Mouse (Mus musculus): ENCODE results near the gene Rtp4. TPM values are rescaled to one million over a fixed set of nuclear protein-coding genes. Genes with fewer than 3 reads are reported as not detected.

Gene Rtp4
- polyA plus RNA-seq, 1 experiment from 2014 or later, result 4.6 TPM

DNA sequence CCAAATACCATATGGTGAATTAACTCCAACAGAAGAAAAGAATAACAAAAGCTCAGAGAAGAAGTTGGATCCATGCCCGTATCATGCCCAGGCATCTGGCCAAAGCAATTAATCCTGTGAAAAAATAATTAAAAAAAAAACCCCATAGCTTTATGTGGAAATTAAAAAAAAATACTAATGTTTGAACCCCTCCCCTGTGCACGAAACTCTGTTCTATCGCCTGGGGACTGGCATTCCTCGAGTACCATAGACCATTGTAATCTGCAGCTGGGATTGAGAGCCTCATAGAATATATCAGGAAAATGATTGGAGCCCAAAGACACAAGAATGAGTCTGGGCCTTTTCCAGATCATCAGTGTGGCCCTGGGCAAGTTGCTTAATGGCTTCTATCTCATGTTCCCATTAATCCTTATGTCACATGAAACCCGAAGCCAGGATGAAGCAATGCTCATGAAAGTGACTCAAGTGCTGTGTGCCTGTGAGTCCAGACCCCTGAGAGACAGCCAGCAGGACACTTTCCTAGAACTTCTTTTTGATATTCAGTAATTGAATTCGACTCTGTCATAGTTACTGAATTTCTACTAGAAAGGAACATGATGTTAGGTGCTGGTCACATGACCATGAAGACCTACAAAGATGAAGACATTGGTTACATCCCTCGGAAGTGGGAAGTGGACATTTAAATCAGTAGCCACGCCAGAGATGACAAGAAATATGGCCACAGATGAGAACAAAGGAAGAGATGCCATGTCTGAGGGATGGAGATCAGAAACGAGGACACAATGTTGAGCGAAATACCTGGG is 1.3 kb upstream of the Rtp4 start:
- Histone ChIP-seq H3K36me3 (replicated peaks; ENCODE audit: control insufficient read depth, insufficient read depth) (peaks cover 2% of the 10 kb centered on the region; the same call in 1 of the 2 replicates), H3K4me3 (replicated peaks; ENCODE audit: low read length) (peak overlapping the region; percentile 39), H3K9me3 (ENCODE audit: control insufficient read depth, low read length) (no peaks in the 10 kb centered on the region), H3K27me3 (ENCODE audit: control insufficient read depth, insufficient read depth, low read length) (no peaks in the 10 kb centered on the region), H3K4me2 (replicated peaks) (peak overlapping the region; percentile 60), H3K27ac (peak overlapping the region; percentile 89), H3K9ac (peak overlapping the region; percentile 70), H3K4me1 (replicated peaks; ENCODE audit: control insufficient read depth, insufficient read depth, low read length) (peaks cover 53% of the 10 kb centered on the region)
- ATAC-seq (ENCODE audit: low FRiP score), result 0 out of 2 replicates have a peak, but pooled peaks have one; percentile 28
- 48% methylated on average over 10 of the region's 10 CpGs for WGBS
- peak; percentile 63 for DNase-seq (ENCODE audit: low spot score)

DNA sequence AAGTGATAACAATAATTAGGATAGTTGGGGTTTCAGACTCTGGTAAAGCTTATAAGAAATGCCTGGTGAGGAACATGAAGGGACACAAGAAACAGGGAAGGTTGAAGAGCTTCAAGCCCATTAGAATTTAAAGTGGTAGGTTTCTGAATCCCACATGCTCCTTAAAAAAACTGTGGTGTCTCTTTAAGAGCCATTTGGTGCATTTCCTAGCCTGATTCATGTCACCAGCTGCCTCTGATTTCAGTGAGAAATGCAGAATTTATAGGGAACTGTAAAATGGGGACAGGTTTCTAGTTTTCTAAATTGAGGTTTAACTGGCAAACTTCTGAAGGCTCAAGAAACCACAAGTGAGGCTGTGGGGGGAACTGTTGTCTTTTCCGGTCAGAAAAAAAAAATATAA is 320 bp upstream of the Rtp4 start:
- Histone ChIP-seq H3K9me3 (ENCODE audit: control insufficient read depth, low read length) (no peaks in the 10 kb centered on the region), H3K4me2 (replicated peaks) (peak overlapping the region; percentile 60), H3K27ac (peak overlapping the region; percentile 89), H3K36me3 (replicated peaks; ENCODE audit: control insufficient read depth, insufficient read depth) (no peaks in the 10 kb centered on the region), H3K27me3 (ENCODE audit: control insufficient read depth, insufficient read depth, low read length) (no peaks in the 10 kb centered on the region), H3K4me1 (replicated peaks; ENCODE audit: control insufficient read depth, insufficient read depth, low read length) (peaks cover 53% of the 10 kb centered on the region), H3K9ac (peak overlapping the region; percentile 70), H3K4me3 (replicated peaks; ENCODE audit: low read length) (peak overlapping the region; percentile 39)
- ATAC-seq (ENCODE audit: low FRiP score) (no peak), DNase-seq (ENCODE audit: low spot score) (no peak)
- WGBS, result 0% methylated on average over 1 of the region's 1 CpGs

DNA sequence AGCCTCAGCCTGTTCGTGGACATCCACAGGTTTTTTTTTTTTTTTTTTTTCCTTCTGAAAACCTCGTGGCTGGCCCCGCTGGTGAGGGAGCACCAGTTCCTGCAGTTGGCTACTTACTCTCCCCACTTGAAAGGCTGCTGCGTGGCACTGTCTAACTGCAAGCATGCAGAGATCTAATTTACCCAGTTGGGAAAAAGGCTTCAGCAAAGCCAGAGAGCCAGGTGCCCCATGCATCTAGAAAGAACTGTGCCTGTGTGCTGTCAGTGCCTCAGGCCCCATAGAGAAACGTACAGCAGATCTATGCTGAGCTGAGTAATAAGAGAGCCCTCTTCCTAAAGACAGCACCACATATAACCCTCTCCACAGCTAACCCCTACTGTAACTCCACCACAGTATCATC is 1.0 kb downstream of the Rtp4 start:
- no peaks in the 10 kb centered on the region for H3K27me3 ChIP-seq (ENCODE audit: control insufficient read depth, insufficient read depth, low read length)
- H3K4me2 ChIP-seq (replicated peaks), result peak overlapping the region; percentile 60
- H3K4me1 ChIP-seq (replicated peaks; ENCODE audit: control insufficient read depth, insufficient read depth, low read length), result peaks cover 46% of the 10 kb centered on the region
- H3K9me3 ChIP-seq (ENCODE audit: control insufficient read depth, low read length), result peaks cover 4% of the 10 kb centered on the region; the same call in 1 of the 2 replicates
- DNase-seq (ENCODE audit: low spot score) (no peak), ATAC-seq (ENCODE audit: low FRiP score) (peak; percentile 32; the same call in 1 of the 2 replicates)
- WGBS, result 8% methylated on average over 5 of the region's 5 CpGs
- peak overlapping the region; percentile 89 for H3K27ac ChIP-seq
- H3K9ac ChIP-seq, result peak overlapping the region; percentile 70
- H3K4me3 ChIP-seq (replicated peaks; ENCODE audit: low read length), result peak overlapping the region; percentile 39
- H3K36me3 ChIP-seq (replicated peaks; ENCODE audit: control insufficient read depth, insufficient read depth), result no peaks in the 10 kb centered on the region

GRCm38 (mm10) chr16:23522081-23522480 is 2.0 kb downstream of the Rtp4 start:
- ATAC-seq (ENCODE audit: low FRiP score) (no peak), DNase-seq (ENCODE audit: low spot score) (no peak)
- H3K9me3 ChIP-seq (ENCODE audit: control insufficient read depth, low read length), result peaks cover 4% of the 10 kb centered on the region; the same call in 1 of the 2 replicates
- no peaks in the 10 kb centered on the region for H3K27me3 ChIP-seq (ENCODE audit: control insufficient read depth, insufficient read depth, low read length)
- WGBS, result 74% methylated on average over 5 of the region's 5 CpGs
- no peaks in the 10 kb centered on the region for H3K36me3 ChIP-seq (replicated peaks; ENCODE audit: control insufficient read depth, insufficient read depth)
- peaks cover 40% of the 10 kb centered on the region for H3K4me1 ChIP-seq (replicated peaks; ENCODE audit: control insufficient read depth, insufficient read depth, low read length)
- no peak overlapping the region for H3K27ac ChIP-seq
- no peak overlapping the region for H3K9ac ChIP-seq
- no peak overlapping the region for H3K4me2 ChIP-seq (replicated peaks)
- no peak overlapping the region for H3K4me3 ChIP-seq (replicated peaks; ENCODE audit: low read length)

DNA sequence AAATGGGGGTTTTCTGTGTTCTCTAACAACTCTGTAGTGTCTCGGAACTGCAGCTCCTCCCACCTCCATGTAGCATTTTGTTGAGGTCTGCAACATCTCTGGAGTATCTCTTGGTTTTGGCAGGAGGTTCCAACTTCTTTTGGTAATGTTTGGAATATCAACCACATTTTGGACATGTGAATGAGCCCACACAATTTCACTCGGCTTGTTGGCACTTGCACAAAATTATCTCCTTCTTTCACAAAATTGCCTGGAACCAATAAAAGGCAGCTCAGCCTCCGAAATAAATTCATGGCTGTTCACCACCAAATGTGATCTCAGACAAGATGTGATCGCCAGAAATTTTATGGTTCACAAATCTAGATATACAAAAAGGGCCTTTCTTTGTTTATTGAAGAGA is 9.1 kb downstream of the Rtp4 start:
- DNase-seq (ENCODE audit: low spot score), result no peak
- H3K36me3 ChIP-seq (replicated peaks; ENCODE audit: control insufficient read depth, insufficient read depth), result no peaks in the 10 kb centered on the region
- no peak overlapping the region for H3K4me3 ChIP-seq (replicated peaks; ENCODE audit: low read length)
- H3K27ac ChIP-seq, result no peak overlapping the region
- H3K9ac ChIP-seq, result no peak overlapping the region
- H3K4me2 ChIP-seq (replicated peaks), result no peak overlapping the region
- H3K27me3 ChIP-seq (ENCODE audit: control insufficient read depth, insufficient read depth, low read length), result no peaks in the 10 kb centered on the region
- H3K9me3 ChIP-seq (ENCODE audit: control insufficient read depth, low read length), result peaks cover 4% of the 10 kb centered on the region; the same call in 1 of the 2 replicates
- WGBS, result 86% methylated on average over 4 of the region's 4 CpGs
- no peaks in the 10 kb centered on the region for H3K4me1 ChIP-seq (replicated peaks; ENCODE audit: control insufficient read depth, insufficient read depth, low read length)
- no peak for ATAC-seq (ENCODE audit: low FRiP score)

DNA sequence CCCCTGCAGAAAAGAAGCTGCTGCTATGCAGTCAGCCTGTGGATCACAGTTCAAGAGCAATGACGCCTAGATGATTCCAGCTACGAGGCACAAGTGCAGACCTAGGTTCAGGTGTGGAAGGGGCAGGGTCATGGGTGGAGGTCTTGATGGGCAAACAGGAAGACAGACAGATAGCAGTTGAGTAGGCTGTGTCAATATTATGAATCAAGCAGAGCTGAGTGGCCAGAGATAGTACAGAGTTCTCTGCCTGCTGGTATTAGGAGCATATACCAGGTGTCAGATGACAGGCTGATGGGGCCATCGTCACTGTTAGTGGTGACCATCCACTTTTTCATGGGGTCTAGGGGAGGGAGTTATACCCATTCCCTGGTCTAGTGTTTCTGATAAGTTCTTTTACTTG is 13.6 kb downstream of the Rtp4 start:
- DNase-seq (ENCODE audit: low spot score), result no peak
- no peak for ATAC-seq (ENCODE audit: low FRiP score)
- 92% methylated on average over 3 of the region's 3 CpGs for WGBS
- Histone ChIP-seq H3K36me3 (replicated peaks; ENCODE audit: control insufficient read depth, insufficient read depth) (no peaks in the 10 kb centered on the region), H3K4me2 (replicated peaks) (no peak overlapping the region), H3K4me3 (replicated peaks; ENCODE audit: low read length) (no peak overlapping the region), H3K27ac (no peak overlapping the region), H3K4me1 (replicated peaks; ENCODE audit: control insufficient read depth, insufficient read depth, low read length) (no peaks in the 10 kb centered on the region), H3K9ac (no peak overlapping the region), H3K27me3 (ENCODE audit: control insufficient read depth, insufficient read depth, low read length) (no peaks in the 10 kb centered on the region), H3K9me3 (ENCODE audit: control insufficient read depth, low read length) (no peaks in the 10 kb centered on the region)

DNA sequence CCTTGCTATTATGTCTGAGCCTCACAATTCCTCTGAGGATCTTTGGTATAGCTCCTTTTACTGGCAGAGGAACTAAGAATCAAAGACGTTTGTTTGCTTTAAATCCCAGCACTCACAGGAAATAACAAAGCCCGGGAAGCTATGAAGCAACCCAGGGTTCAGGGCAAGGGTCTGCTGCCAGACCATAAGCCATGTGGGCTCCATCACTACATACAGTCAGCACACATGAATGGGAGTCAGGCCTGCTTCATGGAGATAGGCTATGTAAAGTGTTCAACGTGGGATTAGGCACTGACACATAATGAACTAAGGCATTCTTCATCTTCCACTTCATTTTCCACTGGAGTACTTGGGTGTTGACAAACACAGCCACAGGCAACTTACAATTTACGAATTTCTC is 21.0 kb downstream of the Rtp4 start:
- no peaks in the 10 kb centered on the region for H3K4me1 ChIP-seq (replicated peaks; ENCODE audit: control insufficient read depth, insufficient read depth, low read length)
- ATAC-seq (ENCODE audit: low FRiP score), result no peak
- no peaks in the 10 kb centered on the region for H3K36me3 ChIP-seq (replicated peaks; ENCODE audit: control insufficient read depth, insufficient read depth)
- H3K27me3 ChIP-seq (ENCODE audit: control insufficient read depth, insufficient read depth, low read length), result no peaks in the 10 kb centered on the region
- no peak overlapping the region for H3K9ac ChIP-seq
- no peak for DNase-seq (ENCODE audit: low spot score)
- 75% methylated on average over 4 of the region's 4 CpGs for WGBS
- no peak overlapping the region for H3K4me3 ChIP-seq (replicated peaks; ENCODE audit: low read length)
- no peak overlapping the region for H3K4me2 ChIP-seq (replicated peaks)
- H3K9me3 ChIP-seq (ENCODE audit: control insufficient read depth, low read length), result no peaks in the 10 kb centered on the region
- no peak overlapping the region for H3K27ac ChIP-seq

GRCm38 (mm10) chr16:23542866-23543265 is 22.8 kb downstream of the Rtp4 start:
- no peak for ATAC-seq (ENCODE audit: low FRiP score)
- Histone ChIP-seq H3K4me3 (replicated peaks; ENCODE audit: low read length) (no peak overlapping the region), H3K9ac (no peak overlapping the region)

GRCm38 (mm10) chr16:23544361-23544760 is 24.3 kb downstream of the Rtp4 start:
- Histone ChIP-seq H3K9ac (no peak overlapping the region), H3K4me1 (replicated peaks; ENCODE audit: control insufficient read depth, insufficient read depth, low read length) (no peaks in the 10 kb centered on the region), H3K27ac (no peak overlapping the region), H3K9me3 (ENCODE audit: control insufficient read depth, low read length) (no peaks in the 10 kb centered on the region), H3K4me2 (replicated peaks) (no peak overlapping the region), H3K36me3 (replicated peaks; ENCODE audit: control insufficient read depth, insufficient read depth) (no peaks in the 10 kb centered on the region), H3K27me3 (ENCODE audit: control insufficient read depth, insufficient read depth, low read length) (no peaks in the 10 kb centered on the region), H3K4me3 (replicated peaks; ENCODE audit: low read length) (no peak overlapping the region)
- ATAC-seq (ENCODE audit: low FRiP score) (no peak), DNase-seq (ENCODE audit: low spot score) (no peak)
- 69% methylated on average over 7 of the region's 7 CpGs for WGBS

More at GRCm38 (mm10) chr16:23542866-23543265, 22.8 kb downstream of the Rtp4 start:
- no peaks in the 10 kb centered on the region for H3K9me3 ChIP-seq (ENCODE audit: control insufficient read depth, low read length)
- H3K27me3 ChIP-seq (ENCODE audit: control insufficient read depth, insufficient read depth, low read length), result no peaks in the 10 kb centered on the region
- H3K27ac ChIP-seq, result no peak overlapping the region
- H3K36me3 ChIP-seq (replicated peaks; ENCODE audit: control insufficient read depth, insufficient read depth), result no peaks in the 10 kb centered on the region
- no peaks in the 10 kb centered on the region for H3K4me1 ChIP-seq (replicated peaks; ENCODE audit: control insufficient read depth, insufficient read depth, low read length)
- DNase-seq (ENCODE audit: low spot score), result no peak
- H3K4me2 ChIP-seq (replicated peaks), result no peak overlapping the region
- 72% methylated on average over 4 of the region's 4 CpGs for WGBS

All from hindbrain, embryonic 14.5 days (tissue).